Mouse (Mus musculus) cerebellum, postnatal 10 days (tissue): ENCODE measurements around the gene Trmt13.

Experiments used
- DNase-seq, 2 experiments: peaks; one replicate each; pipeline ENCODE4 v3.0.0; 2021; ENCODE audit warnings: mixed read lengths in 2 of 2

Gene Trmt13

GRCm38 (mm10) chr3:116542070-116542469 is 72.3 kb downstream of the Trmt13 start:
- no peak for DNase-seq

DNA sequence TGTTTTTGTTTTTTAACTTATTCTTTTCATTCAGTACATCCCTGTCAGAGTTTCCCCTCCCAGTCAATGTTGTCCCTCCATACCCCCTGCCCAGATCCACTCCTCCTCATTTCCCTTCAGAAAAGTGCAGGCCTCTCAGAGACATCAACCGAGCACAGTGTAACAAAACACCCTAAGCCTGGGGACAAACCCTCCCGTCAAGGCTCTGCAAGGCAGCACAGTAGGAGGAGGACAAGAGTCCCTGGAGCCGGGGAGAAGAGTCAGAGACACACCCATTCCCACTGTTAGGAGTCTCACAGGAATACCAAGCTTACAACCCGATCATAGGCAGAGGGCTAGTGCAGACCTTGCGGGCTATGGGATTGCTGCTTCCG is 77.2 kb downstream of the Trmt13 start:
- no peak for DNase-seq

DNA sequence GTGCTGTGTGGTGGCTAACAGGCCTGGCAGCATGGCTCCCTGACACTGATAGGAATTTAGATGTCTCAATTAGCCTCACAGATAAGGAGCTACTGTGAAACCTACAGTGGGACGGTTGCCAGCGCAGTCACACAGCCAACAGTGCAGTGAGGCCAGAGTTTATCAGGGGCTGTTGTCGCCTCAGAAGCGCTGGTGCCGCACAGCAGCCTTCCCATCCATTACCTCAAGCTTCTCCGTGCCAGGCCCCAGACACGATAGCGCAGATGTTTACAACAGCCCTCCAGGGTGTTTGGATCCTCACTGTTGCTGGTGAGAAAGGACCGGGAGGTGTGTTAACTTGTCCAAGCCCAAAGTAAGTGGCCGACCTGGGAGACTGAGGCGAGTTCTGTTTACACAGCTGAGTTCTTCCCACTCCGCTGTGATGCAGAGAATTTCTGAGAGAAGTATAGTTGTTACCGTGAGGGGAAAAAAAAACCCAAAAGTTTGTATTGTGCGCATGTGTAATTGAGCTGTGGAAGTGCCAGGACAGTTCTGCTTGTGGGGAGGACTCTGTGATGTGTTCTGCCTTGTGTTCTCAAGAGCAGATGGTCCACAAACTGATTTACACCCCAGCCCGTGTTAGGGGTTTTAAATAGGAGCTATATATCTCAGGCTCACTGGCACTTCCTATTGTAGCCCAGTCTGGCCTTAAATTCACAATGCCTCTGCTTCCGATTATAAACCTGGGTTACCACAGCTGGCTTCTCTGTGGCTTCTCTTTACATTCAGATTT is 77.8 kb downstream of the Trmt13 start:
- DNase-seq, result peak; percentile 12 to 21
